Mouse (Mus musculus) forebrain, postnatal 0 days (tissue): ENCODE results near the gene Ptprd. TPM values are rescaled to one million over a fixed set of nuclear protein-coding genes. Genes with fewer than 3 reads are reported as not detected.
A peak's percentile ranks its signal among the peaks of the same experiment; 100 is the strongest.

ENCODE experiments used
- ATAC-seq: fragments of 200-750 bp; cut with Nextera tagmentation; 2 replicates; pipeline ENCODE4 v1.8.0; 2017; ENCODE audit warnings: mild to moderate bottlenecking, moderate library complexity
- DNase-seq: peaks from one replicate; pipeline ENCODE4 v3.0.0-alpha.2; 2015
- H3K27ac ChIP-seq: fragments of 300-500 bp; sonication (generic); 2 replicates; pipeline ENCODE4 v1.5.1; 2014; ENCODE audit warnings: low read depth, mild to moderate bottlenecking, antibody characterized with exemption, low read length, moderate library complexity, mixed read lengths
- H3K27me3 ChIP-seq: fragments of 300-500 bp; sonication (generic); 2 replicates; pipeline ENCODE4 v1.6.1; 2014; ENCODE audit warnings: mild to moderate bottlenecking, low read length, mixed read lengths; ENCODE audit not compliant: insufficient read depth
- H3K36me3 ChIP-seq: fragments of 300-500 bp; sonication (generic); 2 replicates; pipeline ENCODE4 v1.6.1; 2014; ENCODE audit warnings: mild to moderate bottlenecking, moderate library complexity; ENCODE audit not compliant: insufficient read depth
- H3K4me1 ChIP-seq: fragments of 300-500 bp; sonication (generic); 2 replicates; pipeline ENCODE4 v1.6.1; 2014; ENCODE audit warnings: antibody characterized with exemption; ENCODE audit not compliant: insufficient read depth
- H3K4me2 ChIP-seq: fragments of 300-500 bp; sonication (generic); 2 replicates; pipeline ENCODE4 v1.6.1; 2014; ENCODE audit warnings: low read depth, mild to moderate bottlenecking, moderate library complexity
- H3K4me3 ChIP-seq: fragments of 300-500 bp; sonication (generic); 2 replicates; pipeline ENCODE4 v1.5.1; 2014; ENCODE audit warnings: low read depth, low read length, mixed read lengths
- H3K9ac ChIP-seq: fragments of 300-500 bp; sonication (generic); 2 replicates; pipeline ENCODE4 v1.6.1; 2014; ENCODE audit warnings: mild to moderate bottlenecking
- H3K9me3 ChIP-seq: fragments of 300-500 bp; sonication (generic); 2 replicates; pipeline ENCODE4 v1.6.1; 2016; ENCODE audit warnings: low read length
- CTCF ChIP-seq: sonication (generic); IDR thresholded peaks from 2 replicates; pipeline ENCODE4 v1.5.1; 2016; ENCODE audit warnings: antibody characterized with exemption, control low read depth, low read depth
- WGBS: fragments of 180-500 bp; shearing (Covaris S2); extraction: QIAGEN DNeasy Blood & Tissue Kit; methylation state at CpG from one replicate; pipeline ENCODE4 v1.1.7; 2014; 5-methylcytosine and 5-hydroxymethylcytosine counted together
- polyA plus RNA-seq: library from polyadenylated mRNA; unstranded; fragments of >200 nt; fragmentation: Nextera tagmentation; extraction: Ambion mirVana; gene quantifications from 2 replicates; pipeline ENCODE4 v1.2.1, GENCODE M21; 2015
- total RNA-seq: library from RNA; depleted of rRNA; stranded (reverse); fragments of >200 nt; gene quantifications from 2 replicates; pipeline ENCODE4 v1.2.3, GENCODE M21; 2014

Ptprd gene
- total and polyA plus RNA-seq, 2 experiments from 2014 or later = 58.3 to 120 TPM

GRCm38 (mm10) chr4:77743391-77743790 lies 468.4 kb downstream of the Ptprd start:
- no peak overlapping the region for H3K4me2 ChIP-seq
- H3K9me3 ChIP-seq = no peaks in the 10 kb centered on the region
- no peaks in the 10 kb centered on the region for H3K27me3 ChIP-seq
- no peak overlapping the region for H3K9ac ChIP-seq
- no peak for TF ChIP-seq CTCF
- DNase-seq (no peak), ATAC-seq (no peak)
- H3K4me1 ChIP-seq = no peaks in the 10 kb centered on the region
- H3K36me3 ChIP-seq = no peaks in the 10 kb centered on the region
- no peak overlapping the region for H3K27ac ChIP-seq
- 83% methylated on average over 2 of the region's 2 CpGs for WGBS
- H3K4me3 ChIP-seq = no peak overlapping the region

GRCm38 (mm10) chr4:77721908-77722307 lies 489.9 kb downstream of the Ptprd start:
- ATAC-seq = no peak
- H3K4me1 ChIP-seq = no peaks in the 10 kb centered on the region
- H3K9ac ChIP-seq = no peak overlapping the region
- no peaks in the 10 kb centered on the region for H3K9me3 ChIP-seq
- no peak for DNase-seq
- H3K27me3 ChIP-seq = no peaks in the 10 kb centered on the region
- H3K4me3 ChIP-seq = no peak overlapping the region
- H3K36me3 ChIP-seq = no peaks in the 10 kb centered on the region
- no peak for TF ChIP-seq CTCF
- no peak overlapping the region for H3K27ac ChIP-seq
- H3K4me2 ChIP-seq = no peak overlapping the region
- 57% methylated on average over 6 of the region's 6 CpGs for WGBS

- no peak for TF ChIP-seq CTCF
- H3K4me1 ChIP-seq = no peaks in the 10 kb centered on the region
- WGBS = 63% methylated on average over 2 of the region's 2 CpGs
- H3K9ac ChIP-seq = no peak overlapping the region
- no peaks in the 10 kb centered on the region for H3K27me3 ChIP-seq
- DNase-seq = no peak
- H3K4me2 ChIP-seq = no peak overlapping the region
- H3K27ac ChIP-seq = no peak overlapping the region
- H3K9me3 ChIP-seq = no peaks in the 10 kb centered on the region
- no peaks in the 10 kb centered on the region for H3K36me3 ChIP-seq
- H3K4me3 ChIP-seq = no peak overlapping the region
- no peak for ATAC-seq
Measured at GRCm38 (mm10) chr4:77717792-77718191, 494.0 kb downstream of the Ptprd start.

GRCm38 (mm10) chr4:77710231-77710630 lies 501.5 kb downstream of the Ptprd start:
- DNase-seq = peak; percentile 47
- H3K4me1 ChIP-seq = no peaks in the 10 kb centered on the region
- no peak overlapping the region for H3K27ac ChIP-seq
- H3K27me3 ChIP-seq = no peaks in the 10 kb centered on the region
- no peaks in the 10 kb centered on the region for H3K36me3 ChIP-seq
- no peaks in the 10 kb centered on the region for H3K9me3 ChIP-seq
- TF ChIP-seq CTCF = no peak
- H3K9ac ChIP-seq = no peak overlapping the region
- peak; percentile 43 for ATAC-seq
- H3K4me3 ChIP-seq = no peak overlapping the region
- WGBS = 54% methylated on average over 2 of the region's 2 CpGs
- H3K4me2 ChIP-seq = no peak overlapping the region

GRCm38 (mm10) chr4:77698294-77698693 lies 513.5 kb downstream of the Ptprd start:
- H3K27ac ChIP-seq = no peak overlapping the region
- H3K36me3 ChIP-seq = no peaks in the 10 kb centered on the region
- no peak for TF ChIP-seq CTCF
- no peak overlapping the region for H3K4me3 ChIP-seq
- WGBS = 23% methylated on average over 2 of the region's 2 CpGs
- peak; percentile 31 for DNase-seq
- H3K4me2 ChIP-seq = no peak overlapping the region
- no peak overlapping the region for H3K9ac ChIP-seq
- no peaks in the 10 kb centered on the region for H3K27me3 ChIP-seq
- no peaks in the 10 kb centered on the region for H3K9me3 ChIP-seq
- H3K4me1 ChIP-seq = no peaks in the 10 kb centered on the region
- peak; percentile 54; the same call in 1 of the 2 replicates for ATAC-seq

- DNase-seq = no peak
- no peaks in the 10 kb centered on the region for H3K4me1 ChIP-seq
- 57% methylated on average over 1 of the region's 1 CpGs for WGBS
- H3K36me3 ChIP-seq = no peaks in the 10 kb centered on the region
- TF ChIP-seq CTCF = no peak
- no peak; the same call in 1 of the 2 replicates for ATAC-seq
- no peak overlapping the region for H3K4me3 ChIP-seq
- no peaks in the 10 kb centered on the region for H3K27me3 ChIP-seq
- H3K9me3 ChIP-seq = no peaks in the 10 kb centered on the region
- H3K27ac ChIP-seq = no peak overlapping the region
- H3K9ac ChIP-seq = no peak overlapping the region
- H3K4me2 ChIP-seq = no peak overlapping the region
Measured at GRCm38 (mm10) chr4:77675798-77676197, 536.0 kb downstream of the Ptprd start.

GRCm38 (mm10) chr4:77664761-77665160 lies 547.0 kb downstream of the Ptprd start:
- 60% methylated on average over 2 of the region's 2 CpGs for WGBS
- Histone ChIP-seq H3K4me1 (no peaks in the 10 kb centered on the region), H3K4me2 (no peak overlapping the region), H3K27me3 (no peaks in the 10 kb centered on the region), H3K27ac (no peak overlapping the region), H3K9ac (no peak overlapping the region), H3K36me3 (no peaks in the 10 kb centered on the region), H3K4me3 (no peak overlapping the region), H3K9me3 (no peaks in the 10 kb centered on the region)
- no peak for ATAC-seq
- no peak for TF ChIP-seq CTCF
- DNase-seq = no peak

- peak; percentile 7; the same call in 1 of the 2 replicates for TF ChIP-seq CTCF
- Histone ChIP-seq H3K4me1 (no peaks in the 10 kb centered on the region), H3K4me2 (no peak overlapping the region), H3K9me3 (no peaks in the 10 kb centered on the region), H3K27me3 (no peaks in the 10 kb centered on the region), H3K4me3 (no peak overlapping the region), H3K36me3 (no peaks in the 10 kb centered on the region), H3K27ac (no peak overlapping the region), H3K9ac (no peak overlapping the region)
- 67% methylated on average over 1 of the region's 1 CpGs for WGBS
- ATAC-seq = no peak
- no peak for DNase-seq
Measured at GRCm38 (mm10) chr4:77662309-77662708, 549.5 kb downstream of the Ptprd start.
